Mouse (Mus musculus) effector memory CD4-positive, alpha-beta T cell, adult 5 months (primary cell): ENCODE results near the gene Gstm2. TPM values are rescaled to one million over a fixed set of nuclear protein-coding genes. Genes with fewer than 3 reads are reported as not detected.

Experiments
- polyA plus RNA-seq: library from polyadenylated mRNA; unstranded; fragments of 100-300 nt; shearing (Covaris generic); gene quantifications from one replicate; pipeline ENCODE4 v1.2.1, GENCODE M21; 2017

The Gstm2 gene
- polyA plus RNA-seq = not detected

DNA sequence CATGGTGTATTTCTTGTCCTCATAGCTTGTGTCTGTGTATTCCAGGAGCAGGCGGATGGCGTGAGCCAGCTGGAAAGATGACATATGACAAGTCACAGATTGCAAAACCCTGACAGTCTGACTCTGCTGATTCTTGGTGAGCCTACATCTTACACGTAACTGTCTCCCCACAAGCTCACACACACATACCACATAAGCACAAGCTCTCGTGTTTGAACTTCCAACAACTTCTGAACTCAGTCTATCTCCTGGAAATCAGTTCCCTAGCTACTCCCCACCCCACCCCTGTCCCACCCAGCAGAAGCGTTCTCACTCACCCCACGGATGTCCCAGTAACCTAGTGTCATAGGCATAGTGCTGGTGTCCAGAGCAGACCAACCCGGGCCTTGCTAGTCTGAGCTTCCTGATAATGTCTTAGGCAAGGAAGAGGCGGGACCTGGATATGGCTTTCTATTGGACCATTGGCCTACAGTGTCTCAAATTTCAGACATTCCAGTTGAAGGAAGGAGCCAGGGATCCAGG, at the start of gene Gstm2:
TSS of gene Gstm2 (minus strand) at position 413 of the 522 bp plus-strand sequence.

DNA sequence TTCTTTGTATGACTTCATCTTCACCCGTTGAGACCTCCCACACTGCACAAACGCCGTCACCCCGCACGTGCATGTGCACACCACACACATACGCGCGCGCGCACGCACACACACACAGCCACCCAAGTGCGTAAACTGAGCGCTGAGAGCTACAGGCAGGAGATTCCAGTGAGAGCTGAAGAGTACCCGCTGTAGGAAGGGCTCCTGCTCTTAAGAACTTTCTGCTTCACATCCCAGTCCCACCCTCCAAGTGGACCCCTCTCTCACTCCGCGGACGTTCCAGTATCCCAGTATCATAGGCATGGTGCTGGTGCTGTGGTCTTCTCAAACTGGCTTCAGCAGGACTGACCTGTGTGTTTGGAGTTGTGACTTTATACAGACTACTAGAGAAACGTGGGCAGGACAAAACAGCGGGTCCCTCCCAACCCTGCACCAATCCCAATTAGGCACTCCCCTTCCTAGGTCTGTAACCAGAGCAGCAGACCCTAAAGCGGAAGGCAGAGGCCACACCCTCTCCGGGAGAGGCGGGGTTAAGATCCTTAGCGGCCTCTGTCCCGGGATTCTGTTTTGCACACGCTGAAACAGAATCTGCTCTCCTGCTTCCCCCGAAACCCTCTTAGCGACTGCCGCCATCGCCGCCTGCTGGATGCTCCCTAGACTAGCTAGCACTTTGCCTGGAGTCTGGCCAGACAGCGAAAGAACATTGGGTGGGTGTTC, 31.4 kb upstream of the Gstm2 start, which contains the start of gene Gstm1:
TSS of gene Gstm1 (minus strand) at position 501 of the 717 bp plus-strand sequence.

DNA sequence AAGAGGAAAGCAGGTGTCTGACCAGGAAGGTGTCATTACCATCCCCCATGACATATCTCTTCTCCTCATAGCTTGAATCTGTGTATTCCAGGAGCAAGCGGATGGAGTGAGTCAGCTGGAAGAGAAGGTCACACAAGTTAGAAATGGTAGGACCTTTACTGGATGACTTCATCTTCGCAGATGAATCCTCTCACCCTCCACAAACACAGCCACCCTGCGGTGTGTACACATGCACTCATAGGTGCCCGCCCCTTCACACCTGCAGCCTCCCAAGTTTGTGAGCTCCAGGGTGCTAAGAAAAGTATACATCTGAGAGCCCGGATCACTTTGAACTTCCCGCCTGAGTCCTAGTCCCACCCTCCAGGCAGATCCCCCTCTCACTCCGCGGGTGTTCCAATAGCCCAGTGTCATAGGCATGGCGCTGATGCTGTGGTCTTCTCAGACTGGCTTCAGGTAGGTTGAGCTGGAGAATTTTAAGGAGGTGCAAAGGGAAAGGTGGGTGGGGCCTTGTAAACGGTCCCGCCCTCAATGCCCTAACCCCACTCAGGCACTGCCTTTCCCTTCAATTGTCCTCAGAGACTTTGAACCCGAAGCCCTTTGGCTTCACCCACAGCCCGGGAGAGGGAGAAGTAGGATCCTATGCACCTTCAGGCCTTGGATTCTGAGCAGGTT, 17.4 kb downstream of the Gstm2 start, which contains the start of gene Gstm3:
TSS of gene Gstm3 (minus strand) at position 560 of the 672 bp plus-strand sequence.

DNA sequence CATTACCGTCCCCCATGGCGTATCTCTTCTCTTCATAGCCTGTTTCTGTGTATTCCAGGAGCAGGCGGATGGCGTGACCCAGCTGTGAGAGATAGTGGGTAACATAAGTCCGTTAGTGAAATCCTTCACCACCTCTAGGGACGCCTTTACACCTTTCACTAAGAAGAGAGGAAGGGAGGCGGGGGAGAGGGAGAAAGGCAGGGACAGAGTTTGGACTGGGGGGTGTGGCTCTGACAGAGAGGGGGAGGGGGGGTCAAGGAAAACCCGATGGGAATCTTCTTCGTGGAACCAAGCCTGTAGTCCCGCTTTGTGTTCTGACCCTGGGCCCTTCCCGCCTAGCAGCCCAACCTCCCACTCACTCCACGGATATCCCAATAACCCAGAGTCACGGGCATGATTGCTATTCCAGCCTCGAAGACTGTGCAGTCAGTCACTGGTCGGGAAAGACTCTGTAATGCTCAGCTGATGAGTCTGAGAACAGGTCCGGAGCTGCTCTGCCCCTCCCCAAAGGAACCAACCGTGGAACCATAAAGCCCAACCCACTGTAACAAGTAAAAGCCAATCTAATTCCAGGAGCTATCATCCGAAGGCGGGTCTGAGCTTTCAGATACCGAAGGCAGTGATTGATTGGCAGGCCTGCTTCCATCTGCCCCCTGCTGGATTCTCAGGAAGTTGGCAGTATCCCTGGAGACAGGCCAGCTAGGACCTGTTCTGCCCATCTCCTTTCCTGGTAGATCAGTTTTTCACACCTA, 42.8 kb downstream of the Gstm2 start, which contains the start of gene Gstm6:
TSS of gene Gstm6 (minus strand) at position 511 of the 752 bp plus-strand sequence.

Other genes starting within 250 kb of the Gstm2 start
- 3.3 TPM for gene Csf1, start 226.0 kb downstream of the Gstm2 start, polyA plus RNA-seq
- not detected for gene Eps8l3, start 109.2 kb downstream of the Gstm2 start, polyA plus RNA-seq
- 0.95 TPM for gene Gstm5, start 90.6 kb downstream of the Gstm2 start, polyA plus RNA-seq
- gene Gstm7, start 54.6 kb downstream of the Gstm2 start, polyA plus RNA-seq = not detected
- gene Gstm6, start 42.7 kb downstream of the Gstm2 start, polyA plus RNA-seq = not detected
- gene Gstm3, start 17.2 kb downstream of the Gstm2 start, polyA plus RNA-seq = not detected
- not detected for gene Gstm1, start 31.5 kb upstream of the Gstm2 start, polyA plus RNA-seq
- 3.4 TPM for gene Gstm4, start 58.4 kb upstream of the Gstm2 start, polyA plus RNA-seq
- 23.0 TPM for gene Ampd2, start 100.2 kb upstream of the Gstm2 start, polyA plus RNA-seq
- gene Gnat2, start 106.3 kb upstream of the Gstm2 start, polyA plus RNA-seq = not detected
- gene Gnai3, start 159.7 kb upstream of the Gstm2 start, polyA plus RNA-seq = 161 TPM
- gene Gpr61, start 168.4 kb upstream of the Gstm2 start, polyA plus RNA-seq = not detected
- gene Amigo1, start 199.9 kb upstream of the Gstm2 start, polyA plus RNA-seq = 1.2 TPM
- gene Cyb561d1, start 214.8 kb upstream of the Gstm2 start, polyA plus RNA-seq = 12.4 TPM
- gene Atxn7l2, start 224.5 kb upstream of the Gstm2 start, polyA plus RNA-seq = 14.9 TPM
- not detected for gene Sypl2, start 240.2 kb upstream of the Gstm2 start, polyA plus RNA-seq